Mouse (Mus musculus) frontal cortex, postnatal 10 days (tissue): ENCODE results near the gene Zfp275.
"Not testable (repeated sequence)": the region's sequence is repeated elsewhere in the genome, so short reads cannot be mapped to it uniquely, and the experiment has no call there.

Experiments
- DNase-seq, 2 experiments: peaks; one replicate each; pipeline ENCODE4 v3.0.0; 2022; ENCODE audit warnings: low spot score in 2 of 2, mixed read lengths in 1 of 2

Zfp275 gene

DNA sequence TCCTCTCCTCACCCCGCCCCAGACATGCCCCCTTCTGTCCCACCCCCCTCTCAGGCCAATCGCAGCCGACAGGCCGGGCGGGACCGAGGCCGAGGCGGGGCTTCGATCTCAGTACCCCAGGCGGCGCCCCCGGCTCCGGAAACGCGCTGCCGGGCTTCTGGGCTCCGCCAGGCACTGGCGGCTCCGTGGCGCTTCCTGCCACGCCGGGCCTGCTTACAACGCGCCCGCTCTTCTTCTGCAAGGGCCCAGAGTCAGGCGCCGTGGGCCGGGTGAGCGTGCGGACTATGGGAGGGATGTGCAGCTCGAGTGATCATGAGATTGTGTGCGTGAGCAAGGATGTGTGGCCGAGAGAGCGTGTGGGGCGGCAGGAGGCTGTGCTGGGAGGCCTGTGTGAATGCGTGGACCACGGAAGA, at the start of gene Zfp275:
Gene Zfp275 (plus strand): TSS at position 139 of the 413 bp plus-strand sequence.
- DNase-seq, result peak; percentile 33 to 70

DNA sequence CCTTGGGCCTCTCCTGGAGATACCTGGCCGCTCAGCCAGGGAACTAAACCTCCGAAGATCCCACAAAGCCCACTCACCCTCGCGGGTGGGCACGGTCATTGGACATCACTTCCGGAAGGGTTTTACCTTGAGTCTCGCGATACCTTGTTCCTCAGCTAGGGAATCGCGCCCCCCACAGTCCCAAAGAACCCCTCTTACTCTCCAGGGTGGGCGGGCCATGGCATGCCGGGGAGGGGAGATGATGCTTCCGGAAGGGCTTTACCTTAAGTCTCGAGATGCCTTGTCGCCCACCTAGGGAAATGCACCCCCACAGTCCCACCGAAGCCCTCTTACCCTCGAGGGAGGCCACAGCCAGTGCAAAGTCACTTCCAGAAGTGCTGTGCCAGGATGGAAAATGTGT, 49.5 kb upstream of the Zfp275 start, which contains the start of the genes Xlr5a and Xlr5c:
Gene Xlr5a (minus strand): TSS at position 101 of the 400 bp plus-strand sequence.
Gene Xlr5c (minus strand): TSS at position 101 of the 400 bp plus-strand sequence.
- DNase-seq, result not testable (repeated sequence)

GRCm38 (mm10) chrX:73295745-73296144, 46.7 kb upstream of the Zfp275 start:
- DNase-seq, result not testable (repeated sequence)

DNA sequence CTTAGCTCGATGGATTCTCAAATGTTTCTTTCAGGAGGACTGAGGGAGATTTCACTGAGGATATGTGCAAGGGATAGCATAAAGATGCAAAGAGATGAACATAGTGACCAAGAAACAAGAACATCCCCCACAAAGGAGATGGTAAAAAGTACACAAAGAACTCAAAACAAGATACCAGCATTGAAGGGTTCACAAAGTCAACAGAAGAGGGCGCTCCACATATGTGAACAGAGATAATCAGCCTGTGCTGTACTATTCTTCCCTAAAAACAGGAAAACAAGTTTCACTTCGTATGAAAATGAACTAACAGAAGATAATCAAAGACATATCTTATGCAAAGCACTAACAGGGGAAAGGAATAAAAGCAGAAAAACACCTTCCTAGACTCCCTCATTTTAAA, 29.9 kb upstream of the Zfp275 start:
- no peak for DNase-seq

DNA sequence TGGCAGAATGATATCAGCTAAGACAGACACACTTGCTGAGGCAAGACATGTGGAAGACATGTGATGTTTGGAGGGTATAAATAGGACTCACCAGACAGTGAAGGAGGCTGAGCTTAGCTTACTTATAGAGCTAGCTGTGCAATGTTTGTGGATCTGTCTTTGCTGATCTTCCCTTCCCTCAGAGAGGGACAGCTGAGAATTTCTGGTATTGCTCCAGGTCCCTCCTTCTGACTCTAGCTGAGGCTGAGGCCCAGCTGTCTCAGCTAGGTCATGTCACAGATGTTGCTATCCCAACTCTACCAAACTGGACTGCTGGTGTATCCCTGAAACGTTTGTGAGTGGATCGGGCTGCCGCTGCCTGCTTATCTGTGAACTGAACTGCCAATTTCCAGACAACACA, 21.4 kb upstream of the Zfp275 start:
- no peak for DNase-seq

DNA sequence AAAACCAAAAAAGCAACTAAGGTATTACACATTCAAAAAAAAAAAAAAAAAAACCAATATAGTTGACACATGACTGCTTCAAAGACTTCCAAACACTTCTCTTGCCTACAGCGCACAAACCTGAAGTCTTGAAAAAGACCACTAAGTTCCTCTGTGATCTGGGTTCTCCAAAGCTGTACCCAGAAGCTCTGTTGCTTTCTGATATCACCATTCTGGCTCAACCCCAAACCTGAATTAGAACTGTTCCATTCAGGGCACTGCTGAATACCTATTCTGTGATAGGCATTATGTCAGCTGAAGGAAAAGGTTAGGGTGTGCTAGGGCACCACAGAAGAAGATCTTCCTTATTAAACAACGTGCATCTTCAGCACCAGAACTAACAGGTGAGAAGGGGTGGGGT, 15.2 kb upstream of the Zfp275 start:
- no peak for DNase-seq

DNA sequence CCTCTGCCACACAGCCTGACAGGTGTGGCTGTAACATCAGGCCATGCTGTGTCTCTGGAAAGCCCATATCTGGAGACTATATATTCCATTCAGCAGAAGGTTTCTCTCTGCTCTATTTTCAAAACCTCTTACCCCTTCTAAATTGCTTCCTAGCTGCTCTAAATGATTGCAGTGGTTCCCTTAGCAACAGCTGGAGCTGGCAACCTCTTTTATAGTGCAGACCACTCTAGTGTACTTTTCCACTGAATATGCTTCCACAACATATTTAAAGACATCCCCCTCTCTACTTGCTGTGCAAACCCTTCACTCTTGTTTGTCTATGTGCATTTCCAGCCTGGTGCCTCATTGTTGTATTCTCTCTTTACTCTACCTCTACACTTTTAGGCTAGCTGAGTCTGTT, 8.9 kb upstream of the Zfp275 start:
- DNase-seq, result no peak

GRCm38 (mm10) chrX:73336740-73337139, 5.7 kb upstream of the Zfp275 start, which contains the start of gene Gm45015:
Gene Gm45015 (minus strand): TSS chrX:73336840.
- no peak for DNase-seq

DNA sequence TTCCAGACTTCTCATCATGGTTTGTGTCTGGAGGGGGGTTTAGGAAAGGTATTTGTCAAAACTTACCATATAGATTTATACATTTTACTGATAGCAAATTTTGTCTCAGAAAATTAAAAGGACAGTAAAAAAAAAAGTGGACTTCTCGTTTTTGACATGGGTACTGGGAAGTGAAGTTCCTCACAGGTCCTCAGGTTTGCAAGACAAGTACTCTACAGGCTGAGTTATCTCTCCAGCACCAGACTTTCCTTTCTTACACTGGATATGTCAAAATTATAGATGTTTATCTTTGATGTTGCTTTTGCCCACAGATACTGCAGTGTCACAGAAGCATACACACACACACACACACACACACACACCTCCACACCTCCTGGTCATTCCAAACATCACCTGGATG, 948 bp upstream of the Zfp275 start:
- DNase-seq, result no peak

DNA sequence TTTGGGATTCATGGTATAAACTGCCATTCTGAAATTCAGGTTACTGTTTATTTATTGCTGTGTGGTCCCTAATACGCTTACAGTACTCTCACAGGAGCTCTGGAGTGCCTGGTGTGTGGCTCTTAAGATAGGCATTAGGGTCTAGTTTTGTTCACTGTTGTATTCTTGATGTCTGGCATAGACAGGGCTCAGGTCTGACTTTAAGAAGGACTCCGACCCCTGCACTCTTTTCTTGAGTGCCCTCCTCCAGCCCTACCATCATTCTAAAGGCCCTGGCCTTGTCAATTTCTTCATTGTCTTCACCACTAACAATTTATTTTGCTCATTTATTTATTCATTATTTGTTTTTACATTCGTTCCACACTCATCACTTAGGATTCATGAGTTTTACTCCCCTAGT, 353 bp upstream of the Zfp275 start:
- DNase-seq, result no peak

- no peak for DNase-seq
Observed at GRCm38 (mm10) chrX:73342941-73343735, 717 bp downstream of the Zfp275 start.

- no peak for DNase-seq
Observed at GRCm38 (mm10) chrX:73343802-73344201, 1.4 kb downstream of the Zfp275 start.

DNA sequence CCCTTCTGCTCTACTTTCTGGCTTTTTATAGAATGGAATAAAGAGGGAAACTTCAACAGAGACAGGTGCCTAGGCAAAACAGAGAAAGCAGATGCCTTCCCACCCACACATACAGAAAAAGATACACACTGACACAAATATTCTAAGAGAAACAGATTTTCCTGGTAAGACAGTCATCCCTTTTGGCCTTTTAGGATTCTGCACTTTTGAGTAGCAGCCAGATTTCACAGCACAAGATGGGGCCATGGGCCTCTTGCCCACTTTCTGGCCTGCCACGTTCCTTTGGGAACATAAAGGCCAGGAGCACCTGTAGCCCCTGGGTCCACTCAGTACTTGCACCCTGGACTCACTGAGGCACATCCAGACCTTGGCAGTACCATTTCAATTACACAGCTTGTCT, 1.9 kb downstream of the Zfp275 start:
- no peak for DNase-seq

DNA sequence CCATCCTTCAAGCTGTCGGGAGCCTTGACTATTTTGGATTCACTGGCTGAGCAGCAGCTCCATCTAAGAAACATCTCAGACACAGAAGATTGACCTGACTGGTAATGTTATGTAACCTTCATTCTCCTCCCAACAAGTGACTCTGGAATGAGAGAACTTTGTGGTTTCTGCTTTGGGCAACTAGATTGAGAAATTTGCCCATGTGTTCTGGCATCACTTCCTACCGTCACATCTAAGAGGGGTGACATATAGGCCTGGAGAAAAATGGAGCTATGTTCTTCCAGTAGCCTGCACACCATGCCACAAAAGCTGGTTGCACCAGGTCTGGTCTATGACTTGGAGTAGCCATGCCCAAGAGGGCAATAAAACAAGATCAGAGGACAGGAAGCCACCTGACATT, 13.7 kb downstream of the Zfp275 start:
- DNase-seq, result no peak

DNA sequence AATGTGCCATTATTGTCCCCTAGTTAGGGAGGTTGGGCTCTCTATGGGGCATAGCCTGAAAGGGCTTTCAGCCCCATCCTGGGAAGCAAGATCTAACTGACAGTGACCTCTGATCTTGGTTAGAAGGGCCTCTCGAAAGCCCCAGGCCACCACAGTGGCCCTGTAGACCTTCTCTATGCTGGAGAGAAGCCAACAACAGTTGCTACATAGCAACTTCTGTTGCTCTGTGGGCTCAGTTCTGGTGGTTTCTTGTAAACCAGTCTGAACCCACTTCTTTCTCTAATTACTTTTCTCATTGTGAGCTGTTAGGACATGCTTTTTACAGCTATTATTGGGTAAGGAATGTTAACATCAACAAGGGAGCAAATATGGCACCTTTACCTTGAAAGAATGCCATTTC, 14.3 kb downstream of the Zfp275 start:
- DNase-seq, result no peak

DNA sequence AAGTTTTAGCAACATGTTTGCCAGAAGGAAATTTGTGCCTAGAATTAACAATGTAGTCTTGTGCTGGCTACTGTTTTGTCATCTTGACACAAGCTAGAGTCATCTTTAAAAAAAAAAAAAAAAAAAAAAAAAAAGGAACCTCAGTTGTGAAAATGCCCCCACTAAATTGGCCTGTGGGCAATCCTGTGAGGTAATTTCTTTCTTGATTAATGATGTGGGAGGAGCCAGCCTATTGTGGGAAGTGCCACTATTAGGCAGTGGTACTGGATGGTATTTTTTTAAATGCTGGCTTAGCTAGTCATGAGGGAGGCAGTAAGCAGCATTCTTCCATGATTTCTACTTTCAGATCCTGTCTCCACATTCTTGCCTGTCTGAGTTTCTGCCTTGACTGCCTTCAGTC, 20.9 kb downstream of the Zfp275 start:
- no peak for DNase-seq

DNA sequence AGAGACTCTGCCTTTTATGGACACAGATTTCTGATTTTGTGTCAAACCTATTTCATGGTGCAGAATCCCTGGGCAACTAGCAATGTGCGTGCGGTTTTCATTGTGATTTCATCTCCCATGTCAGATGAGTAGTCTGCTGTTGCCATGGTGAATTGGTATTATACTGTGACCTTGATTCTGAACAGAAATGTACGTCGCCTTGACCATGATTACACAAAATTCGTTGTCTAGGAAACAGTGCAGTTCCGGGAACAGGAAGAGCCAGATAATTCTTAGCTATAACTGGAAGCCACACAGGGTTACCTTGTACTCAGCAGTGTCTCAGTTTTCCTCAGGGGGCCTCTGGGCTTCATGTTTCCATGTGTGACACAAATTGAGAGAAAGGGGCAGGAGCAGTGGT, 42.0 kb downstream of the Zfp275 start:
- no peak for DNase-seq

- DNase-seq, result no peak
Observed at GRCm38 (mm10) chrX:73384924-73385323, 42.5 kb downstream of the Zfp275 start.

DNA sequence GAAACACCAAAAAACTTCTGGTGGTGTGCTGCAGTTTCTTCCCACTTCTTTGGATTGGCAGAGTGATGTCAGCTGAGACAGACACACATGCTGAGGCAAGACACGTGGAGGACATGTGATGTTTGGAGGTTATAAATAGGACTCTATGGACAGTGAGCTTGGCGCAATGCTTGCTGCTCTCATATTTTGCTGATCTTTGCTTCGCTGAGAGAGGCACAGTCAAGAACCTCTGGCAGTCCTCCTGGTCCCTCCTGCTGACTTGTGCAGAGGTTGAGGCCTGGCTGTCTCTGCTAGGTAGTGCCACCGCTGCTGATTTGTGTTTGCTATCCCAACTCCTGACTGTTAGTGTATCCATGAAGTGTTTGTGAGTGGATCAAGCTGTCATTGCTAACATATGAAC, 49.1 kb downstream of the Zfp275 start:
- DNase-seq, result no peak

DNA sequence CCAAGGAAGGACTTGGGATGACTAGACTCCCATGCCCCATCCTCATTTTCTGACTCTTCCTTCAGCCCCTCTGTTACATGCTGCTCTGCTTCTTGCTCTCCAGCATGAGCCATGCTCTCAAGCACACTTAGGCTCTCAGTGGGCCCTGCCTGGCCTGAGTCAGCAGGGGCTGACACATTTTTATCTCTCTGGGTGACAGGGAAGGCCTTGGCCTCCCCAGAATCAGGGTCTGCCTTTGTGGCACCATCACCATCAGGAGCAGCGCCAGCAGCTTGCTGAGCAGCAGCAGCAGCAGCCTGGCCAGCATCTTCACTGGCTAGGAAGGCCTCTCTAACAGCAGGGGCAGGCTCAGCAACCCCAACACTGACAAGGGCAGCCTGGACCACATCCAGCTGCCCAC, 54.0 kb downstream of the Zfp275 start:
- no peak for DNase-seq

DNA sequence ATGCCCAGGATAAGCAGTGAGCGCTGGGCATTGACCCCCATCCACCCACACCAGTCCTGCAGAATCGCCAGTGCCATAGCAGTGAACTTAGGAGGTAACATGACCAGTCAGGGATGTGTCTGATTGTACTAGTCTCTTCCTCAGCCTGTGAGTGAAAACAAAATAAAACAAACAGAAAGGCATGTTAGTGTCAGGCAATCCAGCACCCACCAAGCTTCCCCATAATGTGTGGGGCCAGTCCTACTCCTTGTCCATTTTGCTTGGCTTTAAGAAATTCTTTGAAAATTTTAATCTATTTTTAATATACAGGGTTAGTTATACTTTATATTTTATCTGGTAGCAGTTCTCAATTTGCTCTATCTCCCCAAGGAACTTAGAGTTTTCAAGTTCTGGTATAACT, 56.2 kb downstream of the Zfp275 start, which contains the start of gene Gm18336:
Gene Gm18336 (minus strand): TSS at position 101 of the 400 bp plus-strand sequence.
- DNase-seq, result not testable (repeated sequence)

DNA sequence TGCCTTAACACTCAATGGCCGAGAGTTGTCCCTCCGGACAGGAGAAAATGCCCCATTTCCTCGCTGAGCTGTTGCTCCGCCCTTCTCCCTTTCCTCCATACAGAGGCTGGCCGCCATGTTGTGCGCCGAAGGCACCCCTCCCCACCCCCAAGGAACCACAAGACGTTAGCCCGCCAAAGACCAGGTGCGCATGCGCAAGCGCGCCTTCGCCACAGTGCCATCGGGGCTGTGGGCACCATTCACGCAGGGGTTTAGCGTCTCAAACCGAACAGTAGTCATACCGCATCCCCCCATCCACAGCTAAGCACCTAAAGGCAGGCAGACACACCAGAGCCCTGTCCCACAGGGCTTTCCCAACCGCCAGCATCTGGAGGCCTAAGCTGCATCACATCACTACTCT, 58.5 kb downstream of the Zfp275 start:
- no peak for DNase-seq

GRCm38 (mm10) chrX:73401616-73402015, 59.2 kb downstream of the Zfp275 start:
- no peak for DNase-seq
